Mouse (Mus musculus) liver, postnatal 0 days (tissue): ENCODE measurements around the gene Ect2.

ENCODE experiments used
- CTCF ChIP-seq: sonication (generic); IDR thresholded peaks from 2 replicates; pipeline ENCODE4 v1.5.1; 2016; ENCODE audit warnings: antibody characterized with exemption, low read depth
- EP300 ChIP-seq: IDR thresholded peaks from 2 replicates; pipeline ENCODE4 v1.6.1; 2016; ENCODE audit warnings: antibody characterized with exemption, low read depth, mild to moderate bottlenecking

DNA sequence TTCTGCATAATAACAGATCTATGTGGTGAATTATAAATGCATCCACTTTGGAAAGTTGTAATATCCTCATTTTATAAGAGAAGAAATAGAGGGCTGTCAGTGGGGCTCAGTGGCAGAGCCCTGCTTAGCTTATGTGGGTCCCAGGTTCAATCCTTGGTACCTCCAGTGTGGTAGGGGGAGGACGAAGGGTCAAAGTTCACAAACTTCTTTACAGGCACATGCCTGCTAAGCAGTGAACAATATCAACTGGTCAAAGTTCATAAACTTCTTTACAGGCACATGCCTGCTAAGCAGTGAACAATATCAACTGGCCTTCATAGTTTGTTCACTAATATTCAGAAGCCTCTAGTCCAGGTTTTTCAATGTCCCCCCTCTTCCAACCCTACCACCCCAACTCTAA lies 42.9 kb upstream of the Ect2 start:
- TF ChIP-seq EP300 (no peak), CTCF (no peak)
